Mouse (Mus musculus) thymus, adult 2 months (tissue): ENCODE data around the gene Asb3. TPM values are rescaled to one million over a fixed set of nuclear protein-coding genes. Genes with fewer than 3 reads are reported as not detected.

Source experiments
- DNase-seq: peaks from one replicate; pipeline ENCODE4 v3.0.0; 2021
- H3K27ac ChIP-seq: fragments of 200-500 bp; 2 replicates; pipeline ENCODE4 v1.5.1; 2012; ENCODE audit warnings: low read length, control low read depth; ENCODE audit not compliant: control insufficient read depth, insufficient read depth
- H3K27me3 ChIP-seq: fragments of 200-500 bp; 2 replicates; pipeline ENCODE4 v1.6.1; 2012; ENCODE audit warnings: mild to moderate bottlenecking, low read length, moderate library complexity, mixed read lengths; ENCODE audit not compliant: control insufficient read depth, insufficient read depth
- H3K36me3 ChIP-seq: fragments of 200-500 bp; 2 replicates; pipeline ENCODE4 v1.6.1; 2012; ENCODE audit warnings: mild to moderate bottlenecking, low read length, moderate library complexity; ENCODE audit not compliant: control insufficient read depth, insufficient read depth
- H3K4me1 ChIP-seq: fragments of 200-500 bp; replicated peaks from 2 replicates; pipeline ENCODE4 v1.6.1; 2012; ENCODE audit warnings: low read length; ENCODE audit not compliant: control insufficient read depth, insufficient read depth
- H3K4me3 ChIP-seq: fragments of 200-500 bp; 2 replicates; pipeline ENCODE4 v1.5.1; 2012; ENCODE audit warnings: mild to moderate bottlenecking, low read length, control low read depth, moderate library complexity; ENCODE audit not compliant: control insufficient read depth, insufficient read depth
- CTCF ChIP-seq: fragments of 200-500 bp; IDR thresholded peaks from 2 replicates; pipeline ENCODE4 v1.5.1; 2012; ENCODE audit warnings: mild to moderate bottlenecking, control low read depth, low read length, moderate library complexity, borderline replicate concordance; ENCODE audit not compliant: control insufficient read depth, poor library complexity, insufficient read depth; ENCODE audit errors: extremely low read depth
- POLR2A ChIP-seq: fragments of 200-500 bp; IDR thresholded peaks from 2 replicates; pipeline ENCODE4 v1.6.1; 2012; ENCODE audit warnings: mild to moderate bottlenecking, low read length, control low read depth, moderate library complexity; ENCODE audit not compliant: control insufficient read depth, poor library complexity, insufficient read depth; ENCODE audit errors: extremely low read depth
- WGBS: fragments of 180-500 bp; shearing (Covaris S2); methylation state at CpG from one replicate; pipeline ENCODE4 v1.1.7; 2018; 5-methylcytosine and 5-hydroxymethylcytosine counted together
- polyA plus RNA-seq: library from polyadenylated mRNA; depleted of rRNA; stranded (reverse); fragments of >200 nt; gene quantifications from 2 replicates; pipeline ENCODE4 v1.2.3, GENCODE M21; 2012; rRNA removed

Gene Asb3
- polyA plus RNA-seq, result 4.6 and 5.1 TPM in 2 replicates

- whole genome bisulfite sequencing, result 16% methylated on average over 41 of the region's 41 CpGs
- Histone ChIP-seq H3K4me3 (no peak within 1 kb of the TSS), H3K27ac (no peak within 1 kb of the TSS), H3K36me3 (no peaks in the 10 kb centered on the region), H3K4me1 (no peaks in the 10 kb centered on the region), H3K27me3 (no peaks in the 10 kb centered on the region)
- peak; percentile 1 for DNase-seq
- TF ChIP-seq CTCF (no peak), POLR2A (no peak)
Observed at GRCm38 (mm10) chr11:30885171-30885871, at the start of gene Asb3, which contains the start of gene Gpr75. Gene Asb3 (plus strand): TSS chr11:30885416. Gene Gpr75 (plus strand): TSS chr11:30885358.

DNA sequence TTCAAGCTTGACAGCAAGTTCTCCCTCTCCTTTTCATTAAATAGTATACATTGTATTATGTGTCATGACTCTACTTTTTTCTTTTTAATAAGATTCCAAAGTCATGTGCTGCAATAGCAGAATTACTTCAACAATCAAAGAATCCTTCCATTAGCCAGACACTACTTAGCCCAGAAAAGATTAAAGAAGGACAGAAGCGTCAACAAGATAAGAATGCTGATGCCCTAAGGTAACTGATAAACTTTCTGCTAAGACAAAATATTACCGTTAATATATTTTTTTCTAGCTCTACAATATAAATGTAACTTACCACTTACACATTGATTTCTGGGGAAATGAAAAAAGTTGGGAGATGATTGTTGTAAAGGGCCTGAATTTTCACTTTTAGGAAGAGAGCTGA is 46.4 kb upstream of the Asb3 start:
- no peak for TF ChIP-seq POLR2A
- DNase-seq, result no peak
- no peak overlapping the region for H3K4me3 ChIP-seq
- peaks cover 20% of the 10 kb centered on the region; the same call in 1 of the 2 replicates for H3K36me3 ChIP-seq
- over 99% methylated on average over 2 of the region's 2 CpGs for WGBS
- H3K4me1 ChIP-seq, result no peaks in the 10 kb centered on the region
- H3K27ac ChIP-seq, result no peak overlapping the region
- no peaks in the 10 kb centered on the region for H3K27me3 ChIP-seq

GRCm38 (mm10) chr11:30844355-30844754 is 40.9 kb upstream of the Asb3 start:
- 95% methylated on average over 1 of the region's 1 CpGs for WGBS
- no peak for TF ChIP-seq POLR2A
- TF ChIP-seq CTCF, result no peak
- no peak for DNase-seq
- no peak overlapping the region for H3K4me3 ChIP-seq
- H3K36me3 ChIP-seq, result peaks cover 37% of the 10 kb centered on the region; the same call in 1 of the 2 replicates
- no peaks in the 10 kb centered on the region for H3K27me3 ChIP-seq
- no peaks in the 10 kb centered on the region for H3K4me1 ChIP-seq
- H3K27ac ChIP-seq, result no peak overlapping the region

DNA sequence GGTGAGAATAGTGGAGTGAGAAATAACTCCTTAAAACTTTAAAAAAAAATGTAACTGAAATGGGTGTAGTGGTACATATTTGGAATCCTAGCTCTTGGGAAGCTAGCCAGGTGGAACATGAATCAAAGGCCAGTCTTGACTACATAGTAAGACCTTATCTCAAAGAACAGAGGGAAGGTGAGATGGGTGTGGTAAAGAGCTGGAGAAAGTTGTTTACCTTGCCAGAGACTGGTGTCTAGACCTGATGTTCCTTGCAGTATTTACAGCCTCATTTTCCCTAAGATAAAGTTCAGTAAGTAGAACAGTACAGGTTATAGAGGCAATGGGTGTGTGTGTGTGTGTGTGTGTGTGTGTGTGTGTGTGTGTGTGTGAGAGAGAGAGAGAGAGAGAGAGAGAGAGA is 12.8 kb upstream of the Asb3 start:
- H3K4me3 ChIP-seq, result no peak overlapping the region
- H3K4me1 ChIP-seq, result no peaks in the 10 kb centered on the region
- TF ChIP-seq CTCF, result no peak
- TF ChIP-seq POLR2A, result no peak
- DNase-seq, result no peak
- H3K27ac ChIP-seq, result no peak overlapping the region
- peaks cover 11% of the 10 kb centered on the region for H3K36me3 ChIP-seq
- no peaks in the 10 kb centered on the region for H3K27me3 ChIP-seq

DNA sequence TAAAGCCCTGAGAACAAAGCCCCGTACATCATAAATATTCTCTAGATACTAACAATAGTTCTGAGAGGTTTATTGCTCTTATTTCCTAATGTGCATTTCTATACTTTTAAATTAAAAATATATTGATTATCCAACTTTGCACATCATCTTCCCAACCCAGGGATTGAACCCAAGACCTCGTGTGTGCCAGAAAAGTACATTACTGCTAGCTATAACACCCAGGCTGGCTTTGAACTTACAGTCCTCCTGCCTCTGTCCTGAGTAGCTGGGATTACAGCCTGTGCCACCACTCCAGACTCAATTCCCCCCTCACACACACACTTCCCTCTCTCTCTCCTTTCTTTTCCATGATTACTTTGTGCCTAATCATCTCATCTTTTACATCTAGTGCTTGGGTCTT is 2.9 kb downstream of the Asb3 start:
- 92% methylated on average over 2 of the region's 2 CpGs for WGBS
- no peaks in the 10 kb centered on the region for H3K36me3 ChIP-seq
- H3K27me3 ChIP-seq, result no peaks in the 10 kb centered on the region
- no peak for DNase-seq
- TF ChIP-seq CTCF (no peak), POLR2A (no peak)
- H3K4me1 ChIP-seq, result no peaks in the 10 kb centered on the region
- H3K27ac ChIP-seq, result no peak overlapping the region
- H3K4me3 ChIP-seq, result no peak overlapping the region

GRCm38 (mm10) chr11:30896201-30896600 is 11.0 kb downstream of the Asb3 start:
- no peaks in the 10 kb centered on the region for H3K36me3 ChIP-seq
- H3K4me1 ChIP-seq, result no peaks in the 10 kb centered on the region
- WGBS, result 97% methylated on average over 1 of the region's 1 CpGs
- no peak overlapping the region for H3K27ac ChIP-seq
- H3K27me3 ChIP-seq, result no peaks in the 10 kb centered on the region
- no peak for TF ChIP-seq CTCF
- TF ChIP-seq POLR2A, result no peak
- DNase-seq, result no peak
- no peak overlapping the region for H3K4me3 ChIP-seq

DNA sequence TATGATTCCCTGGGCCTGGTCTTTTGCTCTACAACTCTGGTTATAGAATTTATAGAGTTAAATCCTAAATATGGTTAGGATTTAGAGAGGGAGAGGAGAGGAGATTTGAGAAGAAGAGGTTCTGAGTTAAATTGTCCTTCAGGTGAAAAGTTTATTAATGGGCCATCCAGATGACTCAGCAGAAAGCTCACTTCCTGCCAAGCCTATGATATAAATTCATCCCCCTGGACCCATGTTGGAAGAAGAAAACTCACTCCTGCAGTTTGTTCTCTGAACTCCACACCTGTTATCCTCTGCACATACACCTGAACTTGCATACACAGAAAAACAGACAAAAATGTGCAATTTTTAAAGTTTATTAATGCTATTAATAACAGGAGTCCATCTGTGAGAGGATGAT is 14.1 kb downstream of the Asb3 start:
- TF ChIP-seq POLR2A (no peak), CTCF (no peak)
- no peaks in the 10 kb centered on the region for H3K36me3 ChIP-seq
- no peak for DNase-seq
- no peak overlapping the region for H3K4me3 ChIP-seq
- no peaks in the 10 kb centered on the region for H3K27me3 ChIP-seq
- no peaks in the 10 kb centered on the region for H3K4me1 ChIP-seq
- H3K27ac ChIP-seq, result no peak overlapping the region
